Mouse (Mus musculus) heart, adult 9 months (tissue): ENCODE results near the gene Elof1.
"Not testable (repeated sequence)": the region's sequence is repeated elsewhere in the genome, so short reads cannot be mapped to it uniquely, and the experiment has no call there.

ENCODE experiments used
- DNase-seq, 2 experiments: peaks; one replicate each; pipeline ENCODE4 v3.0.0; 2022; ENCODE audit warnings: low spot score in 2 of 2

The Elof1 gene

DNA sequence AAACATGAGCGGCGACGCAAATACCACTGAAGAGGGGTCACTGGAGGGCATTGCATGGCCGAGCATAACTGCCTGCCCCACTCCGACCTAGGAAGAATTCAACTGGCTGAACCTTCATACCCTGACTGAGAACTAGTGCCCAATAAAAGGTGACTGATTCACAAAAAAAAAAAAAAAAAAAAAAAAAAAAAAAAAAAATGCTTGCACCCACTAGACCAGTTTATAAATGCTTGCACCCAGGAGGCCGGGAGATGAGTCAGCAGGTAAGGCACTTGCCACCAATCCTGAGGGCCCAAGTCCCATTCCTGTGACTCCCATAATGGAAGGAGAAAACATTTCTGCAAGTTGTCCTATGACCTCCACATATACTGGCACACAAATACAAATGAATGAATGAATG lies 24.2 kb downstream of the Elof1 start:
- DNase-seq = no peak

GRCm38 (mm10) chr9:22089986-22090385 lies 27.0 kb downstream of the Elof1 start:
- no peak for DNase-seq

GRCm38 (mm10) chr9:22089281-22089680 lies 27.7 kb downstream of the Elof1 start:
- no peak for DNase-seq

- no peak for DNase-seq
Observed at GRCm38 (mm10) chr9:22087034-22087618, 29.8 kb downstream of the Elof1 start.

GRCm38 (mm10) chr9:22086012-22086411 lies 31.0 kb downstream of the Elof1 start:
- DNase-seq = no peak

DNA sequence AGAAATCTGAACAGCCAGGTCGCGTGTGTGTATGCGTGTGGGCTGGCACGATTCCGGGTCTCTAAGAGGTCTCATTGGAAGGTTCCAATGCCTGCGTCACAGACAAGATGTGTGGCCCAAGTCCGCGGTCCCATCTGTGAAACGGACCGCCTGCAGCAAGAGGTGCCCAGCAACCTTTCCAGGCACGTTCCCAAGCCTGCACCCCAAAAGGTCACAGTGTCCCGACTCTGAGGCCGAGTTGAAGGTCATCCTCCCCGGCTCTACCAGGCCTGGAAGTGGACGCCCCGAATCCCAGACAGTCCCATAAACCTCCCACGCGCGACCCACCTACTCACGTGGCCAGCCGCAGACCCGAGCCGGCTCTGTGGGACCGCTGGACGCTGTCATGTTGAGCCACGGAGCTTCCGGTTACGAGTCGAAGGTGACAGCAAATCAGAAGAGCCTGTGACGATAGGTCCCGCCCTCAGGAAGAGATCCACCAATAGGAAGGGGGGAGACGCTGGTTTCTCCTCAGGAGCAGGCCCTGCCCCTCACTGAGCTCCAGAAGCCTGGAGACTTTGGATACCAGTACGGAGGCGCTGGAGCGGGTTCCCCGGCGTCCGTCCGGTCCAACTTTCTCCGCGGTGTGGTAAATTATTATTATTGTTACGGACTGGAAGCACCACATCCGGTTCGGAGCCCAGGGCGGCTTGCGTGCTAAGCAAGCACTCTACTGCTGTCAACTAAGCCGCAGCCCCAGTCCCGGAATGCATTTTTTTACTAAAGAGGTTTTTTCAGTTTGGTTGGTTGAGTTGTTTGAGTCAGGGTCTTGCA lies 31.7 kb downstream of the Elof1 start, which contains the start of gene Ecsit:
Gene Ecsit (minus strand): TSS at position 417 of the 813 bp plus-strand sequence.
- peak; percentile 96 to 97 for DNase-seq

DNA sequence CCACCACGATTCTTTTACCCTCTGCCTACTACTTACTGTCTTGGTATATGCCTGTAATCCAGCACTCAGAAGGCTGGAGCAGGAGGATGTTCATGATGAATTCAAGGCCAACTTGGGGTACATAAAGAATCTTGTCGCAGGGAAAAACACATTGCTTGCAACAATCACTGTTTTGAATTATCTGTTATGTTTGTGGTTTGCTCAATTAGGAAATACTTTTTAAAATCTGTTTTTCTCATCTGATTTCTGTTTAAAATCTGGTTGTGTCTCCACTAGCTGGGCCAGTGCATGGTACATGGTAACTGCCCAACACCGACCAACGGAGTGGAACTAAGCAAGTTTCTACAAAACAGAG lies 32.3 kb downstream of the Elof1 start:
- DNase-seq = no peak

GRCm38 (mm10) chr9:22076223-22076622 lies 40.7 kb downstream of the Elof1 start:
- DNase-seq = no peak

DNA sequence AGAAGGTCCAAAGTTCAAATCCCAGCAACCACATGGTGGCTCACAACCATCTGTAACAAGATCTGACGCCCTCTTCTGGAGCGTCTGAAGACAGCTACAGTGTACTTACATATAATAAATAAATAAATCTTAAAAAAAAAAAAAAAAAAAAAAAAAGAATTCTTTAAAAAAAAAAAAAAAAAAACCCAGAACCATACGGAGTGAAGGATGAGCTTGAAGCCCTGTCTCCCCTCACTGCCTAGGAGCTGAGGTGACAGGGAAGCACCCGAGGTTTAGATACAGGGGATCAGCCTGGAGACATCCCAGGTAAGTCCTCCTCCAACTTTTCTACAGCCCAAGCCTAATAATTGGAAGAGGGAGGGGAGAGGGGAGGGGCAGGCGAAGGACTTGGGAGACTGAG lies 41.2 kb downstream of the Elof1 start:
- not testable (repeated sequence) for DNase-seq

DNA sequence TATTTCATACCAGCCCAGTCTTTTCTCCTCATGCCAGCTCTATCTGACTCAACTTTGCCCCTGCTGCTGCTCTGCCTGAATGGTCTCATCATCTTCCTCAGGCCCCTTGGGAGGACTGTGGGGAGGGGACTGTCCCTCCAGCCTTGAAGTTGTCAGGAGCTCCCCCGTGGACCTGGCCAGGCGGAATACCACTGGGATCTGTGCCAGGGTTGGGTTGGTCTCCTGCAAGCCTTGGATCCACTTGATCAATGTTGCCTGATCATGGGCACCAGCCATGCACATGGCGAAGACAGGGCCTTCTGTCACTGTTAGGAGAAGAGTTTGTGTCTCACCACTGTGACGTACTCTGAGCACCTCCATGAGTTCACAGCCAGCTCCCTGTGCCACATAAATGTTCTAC lies 44.7 kb downstream of the Elof1 start:
- DNase-seq = no peak

DNA sequence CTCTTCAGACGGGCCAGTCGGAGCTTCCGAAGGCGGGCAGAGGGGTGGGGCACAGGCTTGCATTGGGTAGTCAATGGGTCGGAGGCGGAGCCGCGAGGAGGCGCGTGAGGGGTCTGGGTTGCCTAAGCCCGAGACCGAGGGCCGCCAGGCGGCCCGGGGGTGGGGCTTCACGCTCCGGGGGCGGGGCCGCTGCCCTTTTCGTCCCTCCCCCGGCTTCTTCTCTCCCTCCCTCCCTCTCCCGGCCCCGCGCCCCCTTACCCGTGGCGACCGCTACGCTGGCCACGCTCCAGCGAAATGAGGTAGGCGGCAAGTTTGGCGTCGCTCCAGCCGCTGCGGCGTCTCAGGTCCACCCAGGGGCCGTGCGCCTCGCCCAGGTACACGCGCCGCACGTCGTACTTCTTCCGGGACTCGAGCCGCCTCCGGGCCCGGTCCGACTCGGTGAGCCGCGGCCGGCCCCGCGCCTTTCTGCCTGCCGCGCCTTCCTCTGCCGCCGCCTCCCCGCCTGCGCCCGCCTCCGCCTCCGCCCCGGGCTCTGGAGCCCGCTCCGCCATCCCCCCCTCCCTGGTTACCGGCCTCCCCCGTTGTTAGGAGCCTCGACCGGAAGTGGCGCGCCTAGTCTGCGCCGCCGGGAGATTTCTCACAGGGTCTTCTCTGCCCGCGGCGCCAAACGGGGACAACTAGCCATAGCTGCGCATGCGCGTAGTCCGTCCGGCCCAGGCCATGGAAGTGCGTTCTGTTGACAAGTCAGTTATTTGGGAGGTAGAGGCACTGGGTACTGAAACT lies 46.0 kb downstream of the Elof1 start, which contains the start of the genes Gm49318 and Zfp653:
Gene Gm49318 (minus strand): TSS at position 469 of the 783 bp plus-strand sequence.
Gene Zfp653 (minus strand): TSS at position 586 of the 783 bp plus-strand sequence.
- DNase-seq = peak; percentile 96 to 97

DNA sequence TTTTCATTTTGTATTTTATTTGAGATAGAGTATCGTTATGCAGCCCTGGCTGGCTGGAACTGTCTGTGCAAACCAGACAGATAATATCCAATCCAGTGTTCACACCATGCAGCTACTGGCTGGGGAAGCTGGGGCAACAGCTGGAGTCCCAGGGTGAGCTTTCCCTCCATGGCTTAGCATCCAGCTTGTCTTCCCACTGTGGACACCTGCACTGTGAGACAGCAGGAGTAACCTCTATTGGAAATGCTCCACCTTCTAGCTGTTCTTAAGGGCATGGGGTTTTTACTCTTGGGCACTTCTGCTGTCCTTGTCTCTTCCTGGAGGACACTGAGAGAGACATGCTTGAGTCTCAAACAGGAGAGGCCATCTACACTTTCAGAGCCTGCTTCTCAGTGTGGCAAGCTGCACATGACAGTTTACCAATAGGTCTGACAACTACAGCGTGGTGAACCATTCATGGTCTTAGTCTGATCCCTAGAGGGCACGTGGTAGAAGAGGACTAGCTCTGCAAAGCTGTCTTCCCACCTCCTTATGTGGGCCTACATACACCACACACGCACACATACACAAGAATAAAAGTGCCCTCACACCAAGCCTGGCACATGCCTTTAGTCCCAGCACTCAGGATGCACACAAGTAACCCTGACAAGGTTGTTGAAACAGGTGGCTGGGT lies 47.0 kb downstream of the Elof1 start:
- no peak for DNase-seq

DNA sequence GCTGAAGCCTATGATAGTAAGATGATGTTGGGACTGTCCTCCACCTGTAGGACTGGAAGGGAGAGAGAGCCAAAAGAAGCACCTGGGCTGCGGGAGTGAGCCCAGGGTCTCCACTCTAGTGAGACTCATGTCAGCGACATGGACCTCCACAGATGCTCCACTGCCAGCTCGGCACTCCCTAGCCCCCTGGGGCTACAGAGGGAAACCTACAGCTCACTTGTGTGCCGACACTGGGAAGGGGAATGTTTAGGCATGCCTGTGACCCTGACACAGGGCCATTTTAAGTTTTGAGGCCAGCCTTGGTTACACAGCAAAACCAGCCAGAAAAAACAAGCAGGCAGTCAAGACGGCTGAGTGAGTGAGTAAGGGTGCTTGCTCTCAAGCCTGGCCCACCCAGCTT lies 49.8 kb downstream of the Elof1 start:
- no peak for DNase-seq

DNA sequence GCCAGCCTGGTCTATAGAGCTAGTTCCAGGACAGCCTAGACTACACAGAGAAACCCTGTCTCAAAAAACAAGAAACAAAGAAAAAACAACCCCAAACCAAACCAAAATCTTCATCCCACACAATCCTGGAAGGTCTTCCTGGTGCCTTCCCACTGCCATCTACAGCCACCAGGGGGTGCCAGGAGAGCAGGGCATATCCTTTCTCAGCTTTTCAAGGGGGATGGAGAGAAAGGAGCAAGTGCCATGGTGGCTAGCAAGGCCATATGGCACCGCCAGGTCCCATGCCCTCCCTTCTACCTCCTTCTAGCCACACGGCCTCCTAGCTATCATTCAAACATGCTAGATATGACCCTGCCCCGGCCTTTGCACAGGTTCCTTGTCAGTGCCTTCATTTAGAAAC lies 50.5 kb downstream of the Elof1 start:
- no peak for DNase-seq

- no peak for DNase-seq
Observed at GRCm38 (mm10) chr9:22065642-22066041, 51.3 kb downstream of the Elof1 start.

- no peak for DNase-seq
Observed at GRCm38 (mm10) chr9:22064341-22064740, 52.6 kb downstream of the Elof1 start.
